Mouse (Mus musculus) liver, embryonic 16.5 days (tissue): ENCODE measurements around the gene Qser1. TPM values are rescaled to one million over a fixed set of nuclear protein-coding genes. Genes with fewer than 3 reads are reported as not detected.

Experiments
- ATAC-seq: fragments of 200-750 bp; cut with Nextera tagmentation; 2 replicates; pipeline ENCODE4 v1.8.0; 2017; ENCODE audit warnings: low read depth, mild to moderate bottlenecking, moderate number of reproducible peaks, moderate library complexity
- H3K27ac ChIP-seq: fragments of 300-500 bp; sonication (generic); 2 replicates; pipeline ENCODE4 v1.5.1; 2014; ENCODE audit warnings: mild to moderate bottlenecking, low read length
- H3K27me3 ChIP-seq: fragments of 300-500 bp; sonication (generic); 2 replicates; pipeline ENCODE4 v1.6.1; 2014; ENCODE audit warnings: low read depth, low read length, mixed read lengths; ENCODE audit not compliant: control insufficient read depth, insufficient read depth
- H3K36me3 ChIP-seq: fragments of 300-500 bp; sonication (generic); 2 replicates; pipeline ENCODE4 v1.6.1; 2014; ENCODE audit warnings: mild to moderate bottlenecking; ENCODE audit not compliant: control insufficient read depth, insufficient read depth
- H3K4me1 ChIP-seq: fragments of 300-500 bp; sonication (generic); 2 replicates; pipeline ENCODE4 v1.6.1; 2014; ENCODE audit warnings: low read depth, low read length, mixed read lengths; ENCODE audit not compliant: control insufficient read depth
- H3K4me2 ChIP-seq: fragments of 300-500 bp; sonication (generic); 2 replicates; pipeline ENCODE4 v1.6.1; 2014; ENCODE audit warnings: low read depth, low read length, mixed read lengths
- H3K4me3 ChIP-seq: fragments of 300-500 bp; sonication (generic); 2 replicates; pipeline ENCODE4 v1.5.1; 2014; ENCODE audit warnings: low read depth, mild to moderate bottlenecking, low read length
- H3K9ac ChIP-seq: fragments of 300-500 bp; sonication (generic); 2 replicates; pipeline ENCODE4 v1.6.1; 2014; ENCODE audit warnings: low read depth, low read length
- H3K9me3 ChIP-seq: fragments of 300-500 bp; sonication (generic); replicated peaks from 2 replicates; pipeline ENCODE4 v1.6.1; 2016; ENCODE audit warnings: low read length; ENCODE audit not compliant: control insufficient read depth
- WGBS: fragments of 180-500 bp; shearing (Covaris S2); extraction: QIAGEN DNeasy Blood & Tissue Kit; methylation state at CpG from one replicate; pipeline ENCODE4 v1.1.7; 2014; ENCODE audit not compliant: insufficient replicate concordance; 5-methylcytosine and 5-hydroxymethylcytosine counted together
- polyA plus RNA-seq: library from polyadenylated mRNA; unstranded; fragments of >200 nt; fragmentation: Nextera tagmentation; extraction: Ambion mirVana; gene quantifications from 2 replicates; pipeline ENCODE4 v1.2.1, GENCODE M21; 2015

The Qser1 gene
- polyA plus RNA-seq, 1 experiment from 2014 or later, result 1.7 TPM

- H3K27ac ChIP-seq, result no peak overlapping the region
- no peak overlapping the region for H3K9ac ChIP-seq
- WGBS, result 19% methylated on average over 6 of the region's 6 CpGs
- no peak for ATAC-seq
- H3K27me3 ChIP-seq, result peaks cover 26% of the 10 kb centered on the region
- no peak overlapping the region for H3K4me3 ChIP-seq
- peak overlapping the region; percentile 73; the same call in 1 of the 2 replicates for H3K4me2 ChIP-seq
- H3K36me3 ChIP-seq, result no peaks in the 10 kb centered on the region
- H3K4me1 ChIP-seq, result peaks cover 2% of the 10 kb centered on the region; the same call in 1 of the 2 replicates
- H3K9me3 ChIP-seq, result no peaks in the 10 kb centered on the region
These were observed 105.7 kb downstream of the Qser1 start for GRCm38 (mm10) chr2:104710670-104711370.

GRCm38 (mm10) chr2:104709786-104710337 lies 106.7 kb downstream of the Qser1 start:
- Histone ChIP-seq H3K27me3 (peaks cover 26% of the 10 kb centered on the region), H3K27ac (no peak overlapping the region), H3K9ac (no peak overlapping the region), H3K4me2 (no peak overlapping the region), H3K4me3 (no peak overlapping the region), H3K4me1 (peaks cover 2% of the 10 kb centered on the region; the same call in 1 of the 2 replicates), H3K9me3 (no peaks in the 10 kb centered on the region), H3K36me3 (no peaks in the 10 kb centered on the region)
- no peak for ATAC-seq
- 53% methylated on average over 6 of the region's 6 CpGs for WGBS

Other genes with a start within 250 kb of the Qser1 start
- gene Cstf3, start 226.2 kb downstream of the Qser1 start, polyA plus RNA-seq, result 21.9 and 24.4 TPM in 2 replicates
- 4.3 and 4.6 TPM in 2 replicates for gene Tcp11l1, start 104.6 kb downstream of the Qser1 start, polyA plus RNA-seq
- gene Pin1rt1, start 100.4 kb downstream of the Qser1 start, polyA plus RNA-seq, result not detected in 2 replicates
- gene Depdc7, start 73.9 kb downstream of the Qser1 start, polyA plus RNA-seq, result 13.0 and 14.0 TPM in 2 replicates
- 0.33 and 0.39 TPM in 2 replicates for gene Prrg4, start 33.1 kb upstream of the Qser1 start, polyA plus RNA-seq
- gene Ccdc73, start 51.0 kb upstream of the Qser1 start, polyA plus RNA-seq, result 2.1 and 3.1 TPM in 2 replicates
- gene Eif3m, start 200.3 kb upstream of the Qser1 start, polyA plus RNA-seq, result 110 and 126 TPM in 2 replicates